Mouse (Mus musculus) lung, postnatal 10 days (tissue): ENCODE results near the gene Tmem89.

Experiments
- DNase-seq: peaks from one replicate; pipeline ENCODE4 v3.0.0; 2021

Tmem89 gene

DNA sequence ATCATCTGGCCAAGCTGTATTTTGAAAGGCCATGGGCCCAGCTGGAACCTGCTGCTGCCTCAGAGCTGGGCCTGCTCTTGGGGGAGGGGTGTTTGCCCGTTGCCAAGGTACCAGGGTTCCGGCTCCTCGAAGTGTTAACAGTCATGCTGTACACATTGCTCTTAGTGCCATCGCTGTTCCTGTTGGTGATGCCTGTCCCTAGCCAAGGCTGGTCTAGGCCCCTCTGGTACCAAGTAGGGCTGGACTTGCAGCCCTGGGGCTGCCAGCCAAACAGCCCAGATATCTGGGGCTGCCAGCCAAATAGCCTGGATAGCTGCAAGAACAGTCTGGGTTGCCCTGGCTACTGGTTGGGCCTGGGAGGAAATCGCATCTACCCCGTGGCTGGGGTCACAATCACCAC, at the start of gene Tmem89:
Gene Tmem89, plus strand, starts transcription at position 129 of the 400 bp plus-strand sequence.
- peak; percentile 39 for DNase-seq

DNA sequence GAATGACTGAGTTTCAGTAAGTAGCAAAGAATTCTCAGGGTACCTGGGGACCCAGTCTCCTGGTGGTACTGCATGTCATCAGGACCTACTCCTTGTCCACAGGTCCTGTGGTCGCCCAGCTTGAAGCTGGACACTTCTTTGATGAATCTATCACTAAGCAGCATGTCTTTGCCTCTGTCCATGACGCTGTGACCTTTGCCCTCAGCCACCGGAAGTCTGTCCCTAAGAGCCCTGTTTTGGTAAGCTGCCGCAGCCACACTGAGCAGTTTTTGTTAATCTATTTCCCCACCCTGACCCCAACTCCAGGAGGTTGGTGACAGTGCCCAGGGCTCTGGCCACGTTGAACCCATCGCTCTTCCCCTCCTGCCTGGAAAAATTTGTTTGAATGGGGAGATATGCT, 2.1 kb upstream of the Tmem89 start:
- no peak for DNase-seq

DNA sequence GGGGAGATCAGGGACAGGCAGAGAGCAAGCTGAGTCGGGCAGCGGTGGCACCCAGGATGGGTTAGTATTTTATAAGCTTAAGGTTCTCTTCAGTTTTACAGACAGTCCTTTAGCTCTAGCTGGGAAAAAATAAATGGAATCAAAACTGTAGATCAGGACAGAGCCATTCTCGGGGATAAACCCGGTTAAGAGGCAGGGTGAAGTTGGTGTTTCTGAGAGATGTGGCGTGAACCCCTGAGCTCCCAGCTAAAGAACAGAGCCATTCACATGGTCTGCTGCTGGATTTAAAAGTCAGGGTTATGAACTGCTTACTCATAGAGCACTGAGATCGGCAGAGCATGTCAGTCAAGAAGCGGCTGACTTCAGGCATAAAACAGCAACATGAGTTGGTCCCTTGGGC, 1.3 kb upstream of the Tmem89 start:
- DNase-seq, result no peak

DNA sequence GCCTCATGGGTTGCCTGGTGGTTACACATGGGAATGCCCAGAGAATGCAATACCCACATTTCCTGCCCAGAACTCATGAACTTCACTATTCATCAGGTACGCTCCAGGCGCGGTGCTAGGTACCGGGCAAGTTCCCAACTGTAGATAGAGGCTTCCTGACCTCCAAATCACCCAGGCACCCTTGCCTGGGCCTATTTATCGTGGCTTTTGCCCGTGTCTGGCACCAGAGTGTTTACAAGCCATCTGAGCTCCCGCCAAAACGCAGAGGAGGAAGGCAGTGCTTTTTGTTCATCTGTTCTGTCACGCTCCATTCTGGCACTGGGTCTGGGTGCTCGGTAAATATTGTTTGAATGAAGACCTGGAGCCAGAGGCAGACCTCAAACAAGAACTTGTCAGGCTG, 798 bp upstream of the Tmem89 start:
- no peak for DNase-seq

DNA sequence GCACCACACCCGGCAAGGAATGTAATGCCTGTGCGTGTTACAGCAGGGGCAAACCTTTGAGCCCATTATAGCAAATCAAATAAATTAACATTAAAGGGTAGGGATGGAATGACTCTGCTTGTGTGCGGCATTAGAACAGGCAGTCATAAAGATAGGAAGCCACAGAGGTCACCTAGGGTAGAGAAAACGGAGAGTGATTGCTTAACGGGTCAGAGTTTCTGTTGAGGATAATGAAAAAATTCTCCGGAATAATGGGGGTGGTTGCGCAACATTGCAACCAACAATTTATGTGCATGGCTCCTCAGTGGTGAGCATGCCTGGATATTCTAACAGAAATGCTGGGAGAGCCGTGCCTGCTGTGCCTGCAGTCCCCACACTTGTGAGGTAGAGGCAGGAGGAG, 11.5 kb downstream of the Tmem89 start:
- no peak for DNase-seq

DNA sequence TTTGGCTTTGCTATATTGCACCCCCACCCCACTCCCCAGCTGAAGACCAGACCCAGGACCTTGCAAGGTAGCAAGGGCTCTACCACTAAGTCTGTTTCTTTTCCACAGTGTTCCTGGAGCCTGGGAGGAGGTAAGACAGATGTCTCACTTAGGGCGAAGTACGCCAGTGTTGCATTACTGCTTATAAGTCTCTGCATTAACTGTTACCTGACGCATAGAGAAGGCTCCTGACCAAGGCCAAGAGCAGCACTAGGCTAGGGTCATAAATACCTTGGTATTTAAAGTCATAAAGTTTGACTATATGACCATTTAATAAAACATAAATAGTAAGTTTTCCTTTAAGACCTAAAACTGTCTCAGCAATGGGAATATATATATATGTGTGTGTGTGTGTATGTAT, 14.0 kb downstream of the Tmem89 start:
- no peak for DNase-seq

DNA sequence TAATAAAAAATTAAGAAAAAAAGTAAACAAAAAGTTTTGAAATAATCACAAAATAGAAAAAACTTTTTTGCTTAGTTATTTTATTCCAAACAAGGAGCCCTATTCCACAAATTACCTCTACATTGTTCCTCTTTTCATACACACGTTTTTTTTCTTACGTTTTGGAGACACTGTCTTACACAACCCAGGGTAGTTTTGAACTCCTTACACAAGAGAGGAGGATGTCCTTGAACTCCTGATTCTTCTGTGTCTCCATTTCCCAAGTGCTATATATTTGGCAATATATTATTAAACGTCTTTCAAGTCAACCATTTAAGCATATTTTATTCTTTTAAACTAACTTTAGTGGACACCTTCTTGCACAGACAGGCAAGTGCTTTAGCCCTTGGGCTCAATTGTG, 21.6 kb downstream of the Tmem89 start:
- DNase-seq, result no peak

DNA sequence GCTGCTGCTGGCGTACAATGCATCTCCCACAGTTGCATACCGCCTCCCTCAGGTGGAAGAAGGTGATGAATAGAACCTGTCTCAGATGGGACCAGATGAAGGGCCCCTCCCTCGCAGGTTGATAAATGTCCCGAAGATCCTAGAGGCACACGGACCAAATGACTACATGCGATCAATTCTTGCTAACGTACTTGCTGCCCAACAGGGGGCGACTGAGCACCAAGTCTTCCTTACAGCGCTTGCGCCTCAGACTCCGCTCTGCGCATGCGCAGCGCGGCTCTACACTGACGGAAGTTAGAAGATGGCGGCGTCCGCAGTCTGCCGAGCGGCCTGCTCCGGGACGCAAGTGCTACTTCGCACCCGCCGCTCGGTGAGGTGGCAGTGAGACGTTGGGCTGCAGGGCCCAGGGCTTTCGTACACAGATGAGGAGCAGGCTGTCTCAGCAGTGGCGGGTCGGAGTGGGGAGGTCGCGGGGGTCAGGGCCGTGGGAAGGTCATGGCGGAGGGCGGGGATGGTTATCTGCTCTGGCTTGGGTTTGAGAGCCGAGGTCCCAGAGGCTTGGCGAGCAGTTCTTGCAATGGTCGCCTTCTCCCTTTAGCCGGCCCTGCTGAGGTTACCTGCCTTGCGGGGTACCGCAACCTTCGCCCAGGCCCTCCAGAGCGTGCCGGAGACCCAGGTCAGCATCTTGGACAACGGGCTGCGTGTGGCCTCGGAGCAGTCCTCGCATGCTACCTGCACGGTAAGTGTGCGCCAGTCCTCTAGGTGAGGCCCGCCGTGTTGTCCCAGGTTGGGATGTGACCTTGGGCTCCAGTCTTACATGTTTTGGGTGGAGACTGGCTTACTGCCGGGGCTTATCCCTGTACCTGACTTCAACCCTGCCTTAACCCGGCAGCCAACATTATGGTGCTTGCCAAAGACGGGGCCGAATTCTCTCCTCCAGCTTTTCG, 22.3 kb downstream of the Tmem89 start, which contains the start of gene Uqcrc1:
Gene Uqcrc1, plus strand, starts transcription at position 216 of the 947 bp plus-strand sequence.
- DNase-seq, result peak; percentile 96

DNA sequence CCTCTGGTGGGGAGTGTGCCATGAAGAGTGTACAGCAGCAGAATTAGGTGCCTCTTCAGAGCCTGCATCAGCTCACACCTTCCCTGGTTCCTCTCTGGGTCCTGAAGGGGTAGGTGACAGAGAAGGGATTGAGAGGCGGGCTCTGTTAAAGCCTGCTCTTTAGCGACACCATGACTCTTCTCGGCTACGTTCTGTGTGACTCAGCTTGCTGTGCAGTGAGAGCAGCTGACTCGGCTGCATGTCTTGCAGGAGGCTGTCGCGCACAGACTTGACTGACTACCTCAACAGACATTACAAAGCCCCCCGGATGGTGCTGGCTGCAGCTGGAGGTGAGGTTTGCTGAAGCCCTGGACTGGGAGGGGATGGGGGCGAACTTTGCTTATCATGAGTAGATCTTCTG, 30.7 kb downstream of the Tmem89 start:
- DNase-seq, result no peak

DNA sequence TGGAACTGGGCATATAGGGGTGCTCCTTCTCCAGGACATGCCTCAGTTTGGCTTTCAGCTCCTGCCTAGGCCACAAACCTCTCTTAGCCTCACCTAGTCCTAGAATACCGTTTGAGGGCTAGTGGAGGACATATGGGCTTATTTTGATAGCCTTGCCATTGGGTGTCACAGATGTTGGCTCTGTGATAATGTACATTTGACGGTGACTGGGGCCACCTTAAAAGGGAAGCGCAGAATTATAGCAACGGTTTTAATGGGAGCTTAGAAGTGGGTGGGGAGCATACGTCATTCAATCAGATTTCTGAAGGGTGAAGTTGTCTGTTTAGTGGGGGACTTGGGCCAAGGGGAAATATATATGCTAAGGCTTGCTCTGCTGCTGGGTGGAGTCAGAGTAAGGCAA, 31.2 kb downstream of the Tmem89 start:
- DNase-seq, result no peak

DNA sequence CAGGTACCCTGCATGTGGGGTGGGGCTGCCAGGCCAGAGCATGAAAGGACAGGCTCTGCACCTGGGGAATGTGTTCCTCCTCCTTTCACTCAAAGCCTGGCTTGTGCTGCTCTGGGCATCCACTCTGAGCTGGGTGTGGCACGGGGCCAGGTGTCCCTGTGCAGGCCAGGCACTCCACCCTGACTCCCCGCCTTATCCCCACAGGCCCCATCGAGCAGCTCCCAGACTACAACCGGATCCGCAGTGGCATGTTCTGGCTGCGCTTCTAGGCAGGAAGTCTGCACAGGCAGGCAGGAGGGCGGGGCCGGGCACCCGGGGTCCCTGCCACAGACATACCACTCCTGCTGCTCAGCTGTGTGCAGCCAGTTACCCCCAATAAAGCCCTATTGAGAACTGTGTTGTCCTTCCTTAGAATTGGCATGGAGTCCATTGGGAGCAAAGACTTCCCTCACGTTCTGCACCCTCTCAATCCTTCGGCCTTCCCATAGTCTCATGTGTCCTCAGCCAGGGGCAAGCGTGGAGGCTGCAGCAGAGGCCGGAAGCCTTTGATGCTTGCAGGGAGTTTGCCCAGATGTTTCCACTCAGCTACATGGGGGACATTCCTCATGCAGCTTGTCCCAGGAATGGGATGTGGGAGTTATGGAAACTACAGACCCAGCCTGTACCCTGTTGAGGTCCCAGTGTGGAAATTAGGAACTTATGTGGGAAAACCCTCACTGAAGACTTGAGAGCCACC, 35.0 kb downstream of the Tmem89 start:
- peak; percentile 69 for DNase-seq

DNA sequence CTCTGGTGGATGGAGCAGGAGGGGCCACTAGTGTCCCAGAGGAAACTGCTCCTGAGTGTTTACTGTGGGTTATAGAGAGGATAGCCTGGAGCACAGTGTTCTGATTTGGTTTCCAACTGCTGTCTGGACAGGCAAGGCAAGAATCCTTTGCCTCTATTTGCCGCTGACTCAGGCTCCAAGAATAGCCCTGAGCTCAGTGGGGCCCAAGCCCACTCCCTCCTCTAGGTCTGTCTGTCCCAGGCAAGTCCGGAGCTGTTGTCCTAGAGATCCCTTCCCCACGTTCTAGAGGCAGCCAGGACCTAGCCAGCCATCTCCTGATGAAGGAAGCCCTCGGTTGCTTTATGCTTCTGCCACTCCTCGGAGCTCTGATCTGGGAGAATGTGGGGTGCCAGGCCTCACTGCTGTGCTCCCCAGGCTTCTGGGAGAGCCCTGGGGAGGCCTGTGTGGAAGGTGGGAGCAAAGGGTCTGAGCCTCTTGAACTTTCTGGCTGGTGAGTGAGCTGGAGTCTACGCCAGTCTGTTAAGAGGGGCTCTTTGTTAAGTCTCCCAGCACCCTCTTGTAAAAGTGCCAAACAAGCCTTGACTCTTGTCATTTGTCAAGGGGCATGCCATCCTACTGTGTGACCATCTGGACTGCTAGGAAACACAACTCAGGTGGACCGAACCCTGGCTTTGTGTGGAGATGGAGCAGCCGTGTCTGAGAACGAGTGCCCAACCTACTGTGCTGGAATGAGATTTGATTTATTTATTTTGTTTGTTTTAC, 35.7 kb downstream of the Tmem89 start:
- peak; percentile 49 for DNase-seq

DNA sequence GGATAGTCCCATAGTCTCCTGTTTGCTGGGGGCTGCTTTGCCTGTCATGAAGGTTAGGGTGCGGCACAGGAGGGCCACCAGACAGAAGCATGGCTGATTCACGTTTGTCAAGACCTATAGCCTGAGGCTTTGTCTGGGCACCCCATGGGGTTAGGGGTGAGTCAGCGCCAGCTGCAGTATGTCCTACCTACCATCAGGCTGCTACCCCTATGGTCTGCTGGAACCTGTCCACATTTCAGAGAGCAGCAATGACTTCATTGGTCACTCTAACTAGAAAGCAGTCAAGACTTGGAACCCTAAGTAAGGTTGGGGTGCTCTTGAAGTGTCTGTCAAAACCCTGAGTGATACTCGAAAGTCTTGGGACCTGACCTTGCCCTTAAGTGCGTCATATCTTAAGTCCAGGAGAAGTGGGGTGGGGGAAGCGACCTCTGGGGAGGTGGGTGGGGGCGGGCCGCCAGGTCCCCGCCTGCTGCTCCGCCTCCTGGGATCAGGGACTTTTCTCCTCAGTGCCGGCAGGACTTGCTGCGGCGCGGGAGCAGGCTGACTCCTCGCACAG, 38.7 kb downstream of the Tmem89 start, which contains the start of gene Col7a1:
Gene Col7a1, plus strand, starts transcription at position 506 of the 556 bp plus-strand sequence.
- DNase-seq, result peak; percentile 31

DNA sequence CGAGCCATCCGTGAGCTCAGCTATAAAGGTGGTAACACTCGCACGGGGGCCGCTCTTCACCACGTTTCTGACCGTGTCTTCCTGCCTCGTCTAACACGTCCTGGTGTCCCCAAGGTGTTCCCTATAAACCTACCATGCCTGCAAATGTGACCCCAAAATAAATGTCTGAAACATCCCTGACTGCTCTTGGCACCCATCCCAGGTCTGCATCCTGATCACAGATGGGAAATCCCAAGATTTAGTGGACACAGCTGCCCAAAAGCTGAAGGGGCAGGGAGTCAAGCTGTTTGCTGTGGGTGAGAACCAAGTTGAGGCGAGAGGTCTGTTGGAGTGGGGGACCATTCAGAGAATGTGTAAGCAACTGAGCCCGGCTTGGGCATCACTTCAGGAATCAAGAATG, 40.8 kb downstream of the Tmem89 start:
- peak; percentile 22 for DNase-seq

DNA sequence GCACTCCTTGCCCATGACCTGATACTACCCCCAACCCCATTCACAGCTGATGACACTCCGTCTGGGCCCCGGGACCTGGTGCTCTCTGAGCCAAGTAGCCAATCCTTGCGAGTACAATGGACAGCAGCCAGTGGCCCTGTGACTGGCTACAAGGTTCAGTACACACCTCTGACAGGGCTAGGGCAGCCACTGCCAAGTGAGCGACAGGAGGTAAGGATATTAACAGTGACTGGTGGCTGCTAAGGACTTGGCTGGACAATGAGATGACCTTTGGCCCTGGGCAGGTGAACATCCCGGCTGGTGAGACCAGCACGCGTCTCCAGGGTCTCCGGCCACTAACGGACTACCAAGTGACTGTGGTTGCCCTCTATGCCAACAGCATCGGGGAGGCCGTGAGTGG, 41.4 kb downstream of the Tmem89 start:
- DNase-seq, result no peak

DNA sequence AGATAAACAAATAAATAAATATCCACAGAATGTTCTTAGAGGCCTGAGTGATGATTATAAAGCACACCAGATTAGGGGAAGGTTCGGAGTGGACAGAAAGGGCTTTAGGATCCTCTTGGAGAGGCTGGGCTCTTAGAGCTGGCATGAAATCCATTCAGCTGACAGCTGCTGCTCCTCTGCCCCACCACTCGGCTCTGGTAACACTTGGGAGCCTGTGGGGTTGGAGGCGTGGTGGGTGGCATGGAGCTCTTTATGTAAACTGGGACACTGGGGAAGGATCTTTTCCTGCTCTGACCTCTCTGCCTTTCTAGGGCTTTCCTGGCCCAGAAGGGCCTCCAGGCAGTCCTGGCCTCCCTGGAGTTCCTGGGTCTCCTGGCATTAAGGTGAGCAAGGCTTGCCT, 49.2 kb downstream of the Tmem89 start:
- peak; percentile 44 for DNase-seq

DNA sequence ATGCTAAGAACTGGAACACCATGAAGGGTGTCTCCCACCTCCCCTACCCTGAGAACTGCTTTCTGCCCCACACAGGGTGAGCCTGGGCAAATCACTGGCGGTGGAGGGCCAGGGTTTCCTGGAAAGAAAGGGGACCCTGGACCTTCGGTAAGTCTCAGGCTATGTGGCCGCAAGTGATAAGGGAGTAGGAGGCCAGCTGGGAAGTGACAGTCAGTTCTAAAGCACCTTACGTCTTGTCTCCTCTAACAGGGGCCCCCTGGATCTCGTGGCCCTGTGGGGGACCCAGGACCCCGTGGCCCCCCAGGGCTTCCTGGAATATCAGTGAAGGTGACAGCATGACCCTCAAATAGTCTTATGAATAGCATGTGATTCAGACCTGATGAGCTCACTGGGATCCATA, 49.9 kb downstream of the Tmem89 start:
- no peak for DNase-seq
